Mouse (Mus musculus) heart, adult 18-20 months (tissue): ENCODE results near the gene Slc15a5. TPM values are rescaled to one million over a fixed set of nuclear protein-coding genes. Genes with fewer than 3 reads are reported as not detected.

Experiments used
- DNase-seq, 2 experiments: peaks; one replicate each; pipeline ENCODE4 v3.0.0; 2021 to 2022; ENCODE audit warnings: mixed read lengths in 1 of 2
- long read RNA-seq, 2 experiments: library from polyadenylated mRNA; stranded (forward); transcript quantifications; one replicate each; pipeline ENCODE4 v2.0.0; 2021
- total RNA-seq, 2 experiments: library from RNA; stranded (reverse); gene quantifications; 2 replicates each; pipeline ENCODE4 v1.2.3; 2021

Gene Slc15a5
- under 1 TPM in 1 of 2 experiments, not detected in 1; 0.44 TPM for total RNA-seq
- long read RNA-seq, experiment 1 = 0 reads
- long read RNA-seq, experiment 2 = 0 reads

- DNase-seq = no peak
Observed at GRCm38 (mm10) chr6:138079816-138080215, at the start of gene Slc15a5. Gene Slc15a5 (minus strand): TSS chr6:138079916.

GRCm38 (mm10) chr6:138128392-138129335 lies 48.9 kb upstream of the Slc15a5 start:
- peak; percentile 23 to 24 for DNase-seq

GRCm38 (mm10) chr6:138117496-138117895 lies 37.8 kb upstream of the Slc15a5 start:
- DNase-seq = no peak

GRCm38 (mm10) chr6:138104559-138104958 lies 24.8 kb upstream of the Slc15a5 start:
- no peak for DNase-seq

GRCm38 (mm10) chr6:138102940-138103339 lies 23.2 kb upstream of the Slc15a5 start:
- DNase-seq = no peak

GRCm38 (mm10) chr6:138101843-138102242 lies 22.1 kb upstream of the Slc15a5 start:
- no peak for DNase-seq

GRCm38 (mm10) chr6:138099646-138100045 lies 19.9 kb upstream of the Slc15a5 start:
- no peak for DNase-seq

- no peak for DNase-seq
Observed at GRCm38 (mm10) chr6:138095060-138095459, 15.3 kb upstream of the Slc15a5 start.

- no peak for DNase-seq
Observed at GRCm38 (mm10) chr6:138092432-138092831, 12.7 kb upstream of the Slc15a5 start.

GRCm38 (mm10) chr6:138089084-138089483 lies 9.4 kb upstream of the Slc15a5 start:
- no peak for DNase-seq

GRCm38 (mm10) chr6:138086421-138086820 lies 6.7 kb upstream of the Slc15a5 start:
- peak in 1 of 2 experiments; percentile 48 for DNase-seq

GRCm38 (mm10) chr6:138080778-138081549 lies 1.2 kb upstream of the Slc15a5 start:
- DNase-seq = no peak

GRCm38 (mm10) chr6:138077681-138078439 lies 1.9 kb downstream of the Slc15a5 start:
- no peak for DNase-seq

GRCm38 (mm10) chr6:138075723-138076122 lies 4.0 kb downstream of the Slc15a5 start:
- DNase-seq = no peak

- DNase-seq = no peak
Observed at GRCm38 (mm10) chr6:138073540-138073939, 6.2 kb downstream of the Slc15a5 start.

GRCm38 (mm10) chr6:138072963-138073339 lies 6.8 kb downstream of the Slc15a5 start:
- no peak for DNase-seq

GRCm38 (mm10) chr6:138072110-138072962 lies 7.4 kb downstream of the Slc15a5 start:
- DNase-seq = no peak

- no peak for DNase-seq
Observed at GRCm38 (mm10) chr6:138071505-138072107, 8.1 kb downstream of the Slc15a5 start.

- no peak for DNase-seq
Observed at GRCm38 (mm10) chr6:138070720-138071504, 8.8 kb downstream of the Slc15a5 start.

GRCm38 (mm10) chr6:138069921-138070320 lies 9.8 kb downstream of the Slc15a5 start:
- DNase-seq = no peak
